Mouse (Mus musculus): ENCODE results near the gene Use1.
"Not testable (repeated sequence)": the region's sequence is repeated elsewhere in the genome, so short reads cannot be mapped to it uniquely, and the experiment has no call there.

Gene Use1

DNA sequence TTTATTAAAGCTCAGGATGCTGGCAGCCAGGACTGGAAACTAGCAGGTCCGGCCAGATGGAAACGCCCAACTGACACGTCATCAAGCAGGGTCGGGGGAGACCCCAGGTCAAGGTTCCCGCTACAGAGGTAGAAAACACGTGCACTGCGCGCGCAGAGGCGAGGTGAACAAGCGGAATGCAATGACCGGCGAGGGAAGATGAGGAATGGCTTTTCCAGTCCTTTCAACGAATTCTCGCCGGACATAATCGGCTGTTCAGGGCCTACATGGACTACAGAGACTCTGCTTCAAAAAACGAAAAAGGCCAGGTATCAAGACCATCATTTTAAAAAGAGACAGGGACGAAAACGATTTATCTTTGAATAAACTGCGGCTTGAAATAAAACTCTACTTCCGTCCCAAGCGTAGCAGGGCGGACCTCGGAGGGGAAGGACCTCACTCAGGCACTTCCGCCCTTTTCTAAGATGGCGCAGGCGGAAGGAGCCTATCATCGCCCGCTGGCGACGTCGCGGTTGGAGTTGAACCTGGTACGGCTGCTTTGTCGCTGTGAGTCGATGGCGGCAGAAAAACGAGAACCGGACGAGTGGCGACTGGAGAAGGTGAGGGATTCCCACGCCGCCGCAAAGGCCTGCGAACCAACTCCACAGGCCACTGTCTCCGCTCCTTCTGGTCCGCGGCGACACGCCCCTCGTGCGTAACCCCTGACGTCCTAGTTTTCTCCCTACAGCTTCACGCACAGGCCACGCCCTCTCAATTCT, at the start of gene Use1:
Gene Use1, plus strand, starts transcription at position 78 of the 758 bp plus-strand sequence.
- peak; percentile 90 for DNase-seq (ENCODE audit: low spot score)

DNA sequence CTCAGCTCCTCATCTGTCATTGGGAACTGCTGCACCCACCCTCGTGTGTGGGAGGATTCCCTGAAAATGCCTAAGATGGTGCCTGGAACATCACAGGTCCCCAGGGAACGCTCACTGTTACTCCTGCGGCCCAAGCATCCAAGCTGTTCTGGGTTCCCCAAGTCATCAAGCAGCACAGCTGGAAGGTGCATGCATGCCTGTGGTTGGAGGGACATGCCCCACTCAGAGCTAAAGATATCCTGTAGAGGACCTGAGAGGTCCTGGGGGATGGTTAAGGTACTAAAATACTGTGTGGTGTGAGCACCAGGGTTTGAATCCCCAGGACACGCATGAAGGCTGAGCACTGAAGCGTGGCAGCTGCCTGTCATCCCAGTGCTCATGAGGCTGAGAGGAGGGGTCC, 48.0 kb upstream of the Use1 start:
- DNase-seq (ENCODE audit: low spot score), result not testable (repeated sequence)

DNA sequence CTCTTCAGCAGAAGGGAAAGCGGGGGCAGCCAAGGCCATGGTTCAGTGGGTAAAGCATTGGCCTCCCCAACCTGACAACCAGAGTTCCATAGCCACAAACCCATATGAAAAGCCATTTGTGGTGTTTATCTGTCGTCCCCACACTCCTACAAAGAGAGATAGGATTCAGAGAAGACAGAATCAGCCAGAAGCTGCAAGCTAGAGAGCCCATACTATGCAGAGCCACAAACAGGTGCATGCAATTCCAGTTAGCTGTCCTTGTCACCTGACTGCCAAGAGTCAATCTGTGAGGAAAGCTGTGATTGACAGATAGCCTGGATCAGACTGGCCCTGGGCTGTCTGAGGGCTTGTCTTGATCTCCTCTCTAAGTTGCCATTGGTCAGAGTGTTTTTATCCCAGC, 46.9 kb upstream of the Use1 start:
- not testable (repeated sequence) for DNase-seq (ENCODE audit: low spot score)

DNA sequence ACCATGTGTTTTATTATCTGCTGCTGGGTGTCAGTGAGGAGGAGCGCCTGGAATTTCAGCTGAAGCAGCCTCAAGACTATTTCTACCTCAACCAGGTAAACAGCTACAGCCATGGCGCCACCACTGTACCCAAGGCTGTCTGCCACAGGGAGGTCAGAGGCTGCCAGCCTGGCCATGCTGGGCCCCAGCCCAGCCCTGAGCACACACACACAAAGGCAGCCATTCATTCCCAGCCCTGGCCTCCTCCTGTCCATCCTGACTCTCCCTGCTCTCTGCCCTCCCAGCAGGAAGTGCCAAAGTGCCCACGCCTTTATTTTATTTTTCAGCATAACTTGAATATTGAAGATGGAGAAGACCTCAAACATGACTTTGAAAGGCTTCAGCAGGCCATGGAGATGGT, 43.7 kb upstream of the Use1 start:
- no peak for DNase-seq (ENCODE audit: low spot score)

DNA sequence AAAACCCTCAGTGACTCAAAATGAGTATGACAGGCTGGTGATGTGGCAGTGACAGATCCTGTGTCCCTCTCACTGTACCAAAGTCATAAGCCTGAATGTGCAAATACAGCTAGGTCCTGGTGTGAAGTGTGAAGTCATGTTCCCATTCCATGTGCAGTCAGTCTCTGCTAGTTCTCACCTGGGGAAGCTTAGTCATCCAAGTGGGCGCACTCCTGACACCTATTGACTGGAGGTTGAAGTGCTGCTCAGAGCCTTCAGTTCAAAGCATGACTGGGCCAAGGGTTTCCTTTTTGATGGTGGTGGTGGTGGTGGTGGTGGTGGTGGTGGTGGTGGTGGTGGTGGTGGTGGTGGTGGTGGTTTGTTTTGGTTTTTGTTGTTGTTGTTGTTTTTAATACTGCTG, 41.8 kb upstream of the Use1 start:
- no peak for DNase-seq (ENCODE audit: low spot score)

DNA sequence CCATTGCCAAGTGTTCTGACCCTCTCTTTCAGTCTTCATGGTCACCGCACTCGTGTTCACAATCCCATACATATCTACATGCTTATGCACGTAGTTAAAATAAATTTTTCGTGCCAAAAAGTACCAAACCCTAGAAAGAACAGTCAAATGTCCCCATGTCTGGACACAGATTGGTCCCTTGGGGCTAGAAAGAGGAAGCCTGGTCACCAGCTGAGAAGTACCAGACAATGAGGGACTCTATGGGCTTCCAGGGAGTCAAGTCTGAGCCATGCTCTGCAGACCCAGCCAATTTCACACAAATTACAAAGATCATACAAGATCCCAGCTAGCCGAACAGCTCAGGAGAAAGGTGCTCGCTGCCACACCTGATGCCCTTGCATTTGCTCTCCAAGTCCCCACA, 28.8 kb upstream of the Use1 start:
- not testable (repeated sequence) for DNase-seq (ENCODE audit: low spot score)

DNA sequence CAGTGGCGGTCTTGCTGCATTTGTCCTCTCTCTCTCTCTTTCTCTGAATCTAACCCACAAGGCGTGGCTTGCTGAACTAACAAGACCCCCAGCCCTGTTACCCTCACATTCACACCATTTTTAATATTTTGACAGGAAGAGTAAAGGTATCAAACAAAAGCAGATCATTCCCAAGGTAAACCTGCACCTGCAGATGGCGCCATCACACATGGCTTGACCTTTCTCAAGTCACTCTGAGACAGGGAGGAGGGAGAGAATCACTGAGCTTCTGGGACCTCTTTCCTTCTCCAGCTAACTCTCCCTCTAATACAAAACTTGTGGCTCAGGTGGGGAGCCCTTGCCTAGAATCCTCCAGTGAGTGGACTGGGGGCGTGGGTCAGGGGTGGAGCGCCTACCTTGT, 26.0 kb upstream of the Use1 start:
- DNase-seq (ENCODE audit: low spot score), result peak; percentile 29

DNA sequence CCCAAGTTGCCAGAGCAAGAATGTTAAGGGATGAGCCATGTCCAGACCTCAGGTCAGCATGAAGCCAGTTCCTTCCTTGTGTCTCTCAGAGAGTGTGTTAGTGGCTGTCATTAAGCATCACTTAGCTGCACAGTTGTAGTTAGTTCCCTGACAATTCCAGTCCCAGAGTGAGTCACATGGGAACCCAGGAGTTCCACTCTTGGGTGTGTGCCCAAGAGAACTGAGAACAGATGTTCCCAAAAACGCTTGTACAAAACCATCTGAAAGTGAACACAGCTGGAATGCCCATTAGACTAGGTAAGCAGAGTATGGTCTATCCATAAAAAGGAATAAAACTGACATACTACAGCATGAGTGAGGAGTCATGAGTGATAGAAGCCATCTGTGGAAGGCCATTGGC, 20.1 kb upstream of the Use1 start:
- no peak for DNase-seq (ENCODE audit: low spot score)

DNA sequence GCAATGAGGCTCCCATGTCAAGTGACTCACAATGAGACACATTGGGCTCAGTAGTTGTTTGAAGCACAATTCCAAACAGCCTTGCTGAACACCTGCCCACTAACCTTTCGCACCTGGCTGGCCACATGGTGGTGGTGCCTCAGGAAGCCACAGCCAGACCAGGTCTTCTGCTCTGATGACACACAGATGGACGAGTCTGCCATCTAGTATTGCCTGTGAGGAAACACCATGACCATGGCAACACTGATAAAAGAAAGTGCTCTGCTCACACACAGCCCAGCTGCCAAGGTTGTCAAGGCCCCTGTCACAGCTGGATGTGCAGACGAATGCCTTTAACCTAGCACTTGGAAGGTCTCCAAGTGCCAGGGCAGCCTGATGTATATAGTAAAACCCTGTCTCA, 15.5 kb upstream of the Use1 start:
- no peak for DNase-seq (ENCODE audit: low spot score)

DNA sequence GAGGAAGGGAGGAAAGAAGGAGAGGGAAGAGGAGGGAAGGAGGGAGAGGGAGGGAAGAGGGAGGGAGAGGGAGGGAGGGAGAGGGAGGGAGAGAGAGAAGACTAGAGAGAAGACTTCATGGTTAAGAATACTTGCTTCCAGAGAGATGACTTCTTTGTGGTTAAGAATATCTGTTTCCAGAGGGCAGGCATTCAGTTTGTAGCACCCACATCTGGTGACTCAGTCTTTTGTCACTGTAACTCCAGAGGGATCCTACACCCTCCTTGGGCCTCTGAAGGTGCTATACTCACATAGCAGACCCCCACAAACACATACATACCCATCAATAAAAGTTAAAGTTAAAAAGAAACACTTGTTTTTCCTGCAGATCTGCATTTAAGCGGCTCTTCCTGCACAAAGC, 15.1 kb upstream of the Use1 start:
- no peak for DNase-seq (ENCODE audit: low spot score)

DNA sequence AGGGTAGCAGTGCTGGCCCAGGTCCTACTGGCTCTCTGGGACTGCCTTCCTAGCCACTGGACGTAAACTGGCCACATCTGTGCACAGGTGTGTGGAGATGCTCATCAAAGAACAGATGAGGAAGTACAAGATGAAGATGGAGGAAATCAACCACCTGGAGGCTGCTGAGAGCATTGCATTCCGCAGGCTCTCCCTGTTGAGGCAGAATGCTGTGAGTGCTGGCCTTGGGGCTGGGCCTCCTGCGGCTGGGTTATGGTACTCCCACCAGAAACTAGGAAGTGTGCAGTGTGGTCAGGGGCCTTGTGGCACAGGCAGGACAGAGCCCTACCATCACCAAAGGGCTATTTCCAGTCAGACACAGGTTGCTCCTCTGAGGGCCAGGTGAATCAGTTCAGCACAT, 8.6 kb upstream of the Use1 start:
- no peak for DNase-seq (ENCODE audit: low spot score)

DNA sequence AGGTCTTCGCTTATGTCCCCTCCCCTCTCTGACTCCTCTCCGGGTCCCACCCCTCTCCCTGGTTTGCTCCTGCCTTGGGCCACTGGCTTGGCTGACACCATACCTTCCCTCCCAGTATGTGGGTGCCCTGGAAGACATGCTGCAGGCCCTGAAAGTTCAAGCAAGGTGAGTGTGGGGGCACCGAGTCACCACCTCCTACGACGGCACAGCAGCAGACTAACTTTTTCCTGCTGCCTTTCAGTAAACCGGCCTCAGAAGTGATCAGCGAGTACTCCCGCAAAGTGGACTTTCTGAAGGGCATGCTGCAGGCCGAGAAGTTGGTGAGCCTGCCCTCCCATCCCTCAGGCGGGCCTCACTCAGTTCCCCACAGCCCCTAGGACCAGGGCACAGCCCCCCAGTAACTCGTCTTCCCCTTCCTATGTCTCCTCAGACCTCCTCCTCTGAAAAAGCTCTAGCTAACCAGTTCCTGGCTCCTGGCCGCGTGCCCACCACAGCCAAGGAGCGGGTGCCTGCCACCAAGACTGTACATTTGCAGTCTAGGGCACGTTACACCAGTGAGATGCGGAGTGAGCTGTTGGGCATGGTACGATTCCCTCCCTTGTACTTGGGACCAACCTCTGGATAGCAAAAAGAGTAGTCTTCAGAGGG, 1.0 kb downstream of the Use1 start:
- DNase-seq (ENCODE audit: low spot score), result no peak

DNA sequence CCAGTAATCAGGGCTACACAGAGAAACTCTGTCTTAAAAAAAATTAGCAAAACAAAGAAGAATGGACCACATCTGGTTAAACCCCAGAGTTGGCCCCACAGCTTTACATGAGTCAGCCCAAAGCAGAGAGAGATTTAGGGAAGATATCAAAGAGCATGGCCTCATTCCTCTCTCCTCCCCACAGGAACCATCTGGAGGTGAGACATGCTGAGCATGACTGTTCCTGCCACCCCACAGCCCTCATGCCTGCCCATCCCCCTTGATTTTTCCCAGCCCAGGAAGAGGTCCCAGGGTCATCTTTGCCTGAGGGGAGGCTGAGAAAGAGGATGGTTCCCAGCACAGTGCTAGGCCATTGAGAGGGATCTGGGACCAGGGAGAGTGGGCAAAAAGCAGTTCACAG, 1.7 kb downstream of the Use1 start:
- DNase-seq (ENCODE audit: low spot score), result no peak

DNA sequence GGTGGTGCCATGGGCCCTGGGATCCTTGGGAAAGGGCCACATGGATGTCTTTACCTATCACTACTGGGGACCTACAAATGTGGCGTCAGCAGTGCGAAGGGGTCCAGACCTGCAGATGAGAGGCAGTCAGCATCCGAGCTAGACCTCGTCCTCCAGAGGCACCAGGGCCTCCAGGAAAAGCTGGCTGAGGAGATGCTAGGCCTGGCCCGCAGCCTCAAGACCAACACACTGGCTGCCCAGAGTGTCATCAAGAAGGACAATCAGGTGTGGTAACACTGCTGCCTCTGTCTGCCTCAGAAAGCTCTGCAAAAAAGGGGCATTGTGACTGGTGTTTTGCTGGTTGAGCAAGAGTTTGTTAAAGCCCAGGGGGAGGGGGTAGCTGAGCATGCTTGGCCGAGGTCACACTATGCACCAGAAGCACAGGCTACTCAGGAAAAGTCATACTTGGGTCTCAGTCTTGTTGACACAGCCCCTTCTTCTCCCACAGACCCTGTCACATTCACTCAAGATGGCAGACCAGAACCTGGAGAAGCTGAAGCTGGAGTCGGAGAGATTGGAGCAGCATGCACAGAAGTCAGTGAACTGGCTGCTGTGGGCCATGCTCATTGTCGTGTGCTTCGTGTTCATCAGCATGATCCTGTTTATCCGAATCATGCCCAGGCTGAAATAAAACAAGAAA, 2.5 kb downstream of the Use1 start:
- DNase-seq (ENCODE audit: low spot score), result no peak

DNA sequence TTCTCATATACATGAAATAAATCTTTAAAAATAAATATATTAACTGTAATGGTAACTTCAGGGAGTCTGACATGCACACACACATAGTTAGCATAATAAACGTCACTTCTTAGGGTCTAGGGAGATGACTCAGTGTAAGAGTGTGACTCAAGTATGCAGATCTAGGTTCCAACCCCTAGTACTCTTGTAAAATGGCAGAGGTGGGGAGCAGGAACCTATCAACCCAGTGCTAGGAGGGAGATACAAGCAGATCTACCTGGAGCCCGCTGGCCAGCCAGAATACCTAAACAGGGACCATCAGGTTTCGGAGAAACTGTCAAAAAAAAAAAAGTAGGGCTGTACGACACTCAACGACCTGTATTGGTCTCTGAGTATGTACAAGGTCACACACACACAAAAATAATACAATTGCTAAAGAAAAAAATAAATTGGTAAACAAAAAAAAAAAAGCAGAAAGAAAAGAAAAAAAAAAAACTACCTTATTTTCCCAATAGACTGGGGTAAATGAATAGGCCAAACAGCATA, 4.1 kb downstream of the Use1 start:
- DNase-seq (ENCODE audit: low spot score), result no peak

DNA sequence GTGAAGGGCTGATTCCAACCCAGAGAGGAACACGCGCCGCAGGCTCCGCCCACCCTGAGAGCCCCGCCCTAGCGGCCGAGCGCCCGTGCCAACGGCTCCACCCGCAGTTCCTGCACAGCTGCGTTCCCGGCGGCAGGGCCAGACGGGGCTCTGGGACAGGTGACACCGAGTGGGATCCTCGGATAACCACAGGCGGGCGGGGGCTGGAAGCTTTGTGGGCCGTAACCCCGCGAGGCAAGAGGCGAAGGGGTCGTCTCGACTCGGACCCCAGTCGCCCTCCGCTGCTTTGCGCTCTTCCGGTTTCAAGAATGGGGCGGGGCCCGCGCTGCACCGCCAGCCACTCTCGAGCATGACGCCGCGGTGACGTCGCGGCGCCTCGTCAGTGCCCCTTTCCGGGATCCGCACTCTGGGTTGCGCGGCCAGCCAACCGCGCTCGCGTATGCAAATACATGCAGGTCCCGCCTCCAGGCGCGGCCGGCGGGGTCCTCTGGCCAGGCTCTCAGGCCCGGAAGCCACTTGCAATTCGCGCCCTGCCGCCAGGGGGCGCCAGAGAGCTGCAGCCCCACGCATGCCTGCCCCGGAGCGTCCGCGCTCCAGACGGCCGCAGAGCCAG, 4.7 kb downstream of the Use1 start, which contains the start of gene Ocel1:
Gene Ocel1, plus strand, starts transcription at position 63 of the 613 bp plus-strand sequence.
- DNase-seq (ENCODE audit: low spot score), result peak; percentile 97

DNA sequence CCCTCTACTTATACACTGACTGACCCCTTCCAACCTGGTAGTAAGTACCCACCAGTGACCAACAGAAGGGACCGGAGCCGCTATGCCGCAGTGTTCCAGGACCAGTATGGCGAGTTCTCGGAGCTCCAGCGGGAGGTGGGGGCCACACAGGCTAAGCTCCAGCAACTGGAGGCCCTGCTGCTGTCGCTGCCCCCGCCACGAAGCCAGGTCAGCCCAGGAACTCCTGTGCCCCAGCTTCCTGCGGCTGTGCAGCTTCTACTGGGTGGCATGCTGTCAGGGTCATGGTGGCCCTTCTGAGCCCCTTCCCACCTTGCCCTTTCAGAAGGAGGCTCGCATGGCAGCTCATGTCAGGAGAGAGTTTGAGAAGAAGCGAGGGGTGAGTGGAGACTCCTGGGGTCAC, 5.8 kb downstream of the Use1 start:
- DNase-seq (ENCODE audit: low spot score), result no peak

DNA sequence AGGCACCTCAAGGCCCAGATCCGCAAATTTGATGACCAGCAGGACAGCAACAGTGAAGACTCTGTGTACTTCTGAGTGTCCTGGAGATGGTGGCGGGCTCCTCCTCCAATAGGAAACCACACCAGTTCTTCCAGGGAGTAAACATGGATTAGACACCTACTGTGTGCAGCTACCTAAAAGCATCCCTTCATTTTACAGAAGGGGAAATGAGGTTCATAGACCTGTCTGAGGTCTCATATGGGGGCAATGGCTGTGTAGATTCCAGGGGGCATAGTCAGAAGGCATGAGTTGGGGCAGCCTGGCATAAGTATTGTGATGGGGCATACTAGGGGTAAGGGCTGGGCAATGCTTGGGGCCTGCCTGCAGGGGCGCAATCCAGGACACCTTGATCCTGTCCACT, 6.4 kb downstream of the Use1 start:
- no peak for DNase-seq (ENCODE audit: low spot score)

DNA sequence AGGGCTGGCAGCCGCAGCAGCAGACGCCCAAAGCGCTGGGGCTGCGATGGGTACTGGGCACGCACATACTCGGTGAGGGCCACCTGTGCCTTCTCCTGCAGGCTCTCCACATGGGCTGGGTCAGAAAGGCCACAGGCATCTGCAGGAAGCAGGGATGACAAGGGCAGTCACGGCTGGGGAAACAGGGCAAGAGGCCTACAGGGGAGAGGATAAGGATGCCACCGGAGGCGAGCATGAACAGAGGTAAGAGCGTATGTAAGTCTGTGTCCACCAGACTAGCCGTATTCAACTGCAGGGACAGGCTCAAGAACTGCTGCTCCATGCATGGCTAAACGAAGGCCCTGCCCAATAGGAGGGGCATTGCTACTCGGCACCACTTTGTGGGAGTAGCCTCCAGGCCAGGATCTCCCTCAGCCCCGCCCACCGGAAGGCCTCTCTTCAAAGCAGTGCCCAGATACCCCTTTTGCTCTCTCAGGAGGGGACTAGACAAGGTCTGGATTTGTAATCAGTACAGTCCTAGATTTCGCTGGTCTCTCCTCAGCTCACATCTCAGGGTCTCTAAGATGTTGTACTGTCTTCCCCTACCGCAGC, 8.1 kb downstream of the Use1 start:
- no peak for DNase-seq (ENCODE audit: low spot score)

DNA sequence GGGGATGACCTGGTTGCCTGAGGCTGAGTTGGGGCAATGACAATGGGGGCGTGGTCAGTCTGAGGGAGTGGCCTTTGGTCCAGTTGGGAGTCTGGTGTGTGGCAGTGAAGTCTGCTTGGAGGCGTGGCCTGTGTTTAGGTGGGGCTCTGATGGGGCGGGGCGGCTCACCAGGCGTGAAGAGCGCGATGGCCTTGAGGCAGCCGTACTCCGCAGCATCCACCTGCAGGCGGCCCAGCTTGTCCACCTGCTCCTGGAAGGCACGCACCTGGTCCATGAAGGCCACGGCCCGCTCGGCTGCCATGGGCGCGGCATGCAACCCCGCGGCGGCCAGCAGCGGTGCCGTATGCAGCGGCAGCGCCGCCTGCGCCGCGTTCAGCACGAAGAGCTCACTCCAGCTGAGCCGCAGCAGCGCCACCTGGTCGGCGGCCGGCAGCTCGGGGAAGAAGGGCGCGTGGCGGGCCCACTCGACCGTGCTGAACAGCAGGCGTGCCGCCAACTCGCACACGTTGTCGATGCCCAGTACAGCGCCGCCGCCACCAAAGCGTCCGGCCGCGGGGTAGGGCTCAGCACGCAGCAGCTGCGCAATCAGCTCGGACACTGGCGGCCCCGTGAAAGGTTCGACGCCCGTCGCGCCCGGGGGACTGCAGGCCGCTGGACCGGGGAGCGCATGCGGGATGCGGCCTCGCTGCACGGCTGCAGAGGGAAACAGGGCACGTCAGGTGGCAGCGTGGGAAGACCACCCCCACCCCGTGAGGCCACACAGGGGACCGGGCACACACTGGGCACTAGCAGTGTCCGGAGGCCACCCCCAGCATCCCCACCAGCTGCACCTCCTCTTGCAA, 9.2 kb downstream of the Use1 start:
- peak; percentile 50 for DNase-seq (ENCODE audit: low spot score)

DNA sequence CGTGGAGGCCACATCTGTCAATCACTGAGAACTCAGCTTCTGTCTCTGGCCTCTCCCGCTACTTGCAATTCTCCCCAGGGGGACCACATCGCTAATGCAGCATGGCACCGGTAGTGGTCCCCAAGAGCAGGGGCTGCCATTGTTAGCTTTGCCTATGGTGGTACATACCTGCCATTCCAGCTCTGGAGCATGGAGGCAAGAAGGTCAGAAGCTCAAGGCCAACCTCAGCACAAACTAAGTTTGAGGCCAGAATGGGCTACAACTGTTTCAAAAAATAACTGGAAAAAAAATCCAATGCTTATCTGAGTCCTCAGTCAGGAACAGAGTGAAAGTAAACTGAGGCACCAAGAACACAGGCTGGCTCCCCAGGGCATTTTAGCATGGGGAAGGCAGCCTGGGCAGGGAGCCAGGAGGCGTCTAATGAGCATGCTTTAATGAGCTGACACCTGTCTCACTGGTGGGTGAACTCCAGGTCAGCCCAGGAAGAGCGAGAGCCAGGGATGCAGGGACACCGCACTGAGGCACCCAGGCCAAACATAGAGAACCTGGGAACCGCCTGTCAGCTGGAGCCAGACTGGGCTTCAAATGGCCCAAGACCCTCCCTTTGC, 9.9 kb downstream of the Use1 start:
- no peak for DNase-seq (ENCODE audit: low spot score)
